ENCODE assay signal across 22 mouse cellular contexts in genomic region chr8:127616681-127617080, GRCm38 (mm10).
"Had no signal": no experiment of that assay in that cellular context is flagged by ENCODE, and none has a peak within 500 bp of the region (broad histone marks: within the 10 kb centered on the region; RNA-seq: fewer than 3 reads in every experiment).

No protein-coding gene starts in this region.

- H3K4me2 ChIP-seq: forebrain, embryonic 15.5 days; heart, embryonic 11.5 days; heart, embryonic 15.5 days; hindbrain, embryonic 13.5 days; hindbrain, embryonic 15.5 days; kidney, embryonic 15.5 days; limb, embryonic 12.5 days had no signal

- H3K9ac ChIP-seq: forebrain, embryonic 15.5 days; forebrain, postnatal 0 days; heart, embryonic 15.5 days; hindbrain, embryonic 13.5 days; hindbrain, embryonic 15.5 days; kidney, embryonic 15.5 days; limb, embryonic 12.5 days had no signal

- H3K27ac ChIP-seq: forebrain, embryonic 15.5 days; heart, embryonic 15.5 days; hindbrain, embryonic 13.5 days; hindbrain, embryonic 15.5 days; hindbrain, postnatal 0 days; kidney, embryonic 15.5 days; kidney, postnatal 0 days; layer of hippocampus, adult 2 months; left cerebral cortex, adult 2 months; limb, embryonic 10.5 days; limb, embryonic 12.5 days had no signal

- ATAC-seq: forebrain, embryonic 15.5 days; forebrain, postnatal 0 days; hindbrain, postnatal 0 days; intestine, embryonic 16.5 days had no signal

- H3K27me3 ChIP-seq: forebrain, embryonic 15.5 days; heart, embryonic 15.5 days; hindbrain, embryonic 13.5 days; hindbrain, embryonic 15.5 days; kidney, embryonic 15.5 days; limb, embryonic 12.5 days had no signal

- H3K9me3 ChIP-seq: forebrain, embryonic 15.5 days; heart, embryonic 15.5 days; hindbrain, embryonic 13.5 days; hindbrain, embryonic 15.5 days; kidney, embryonic 15.5 days; limb, embryonic 10.5 days; limb, embryonic 12.5 days had no signal

- H3K36me3 ChIP-seq: forebrain, embryonic 15.5 days; heart, embryonic 15.5 days; hindbrain, embryonic 15.5 days; kidney, embryonic 15.5 days; limb, embryonic 10.5 days; limb, embryonic 12.5 days had no signal

- H3K4me1 ChIP-seq: forebrain, embryonic 15.5 days; hindbrain, embryonic 13.5 days; hindbrain, embryonic 15.5 days; limb, embryonic 12.5 days had no signal

- H3K4me3 ChIP-seq: forebrain, embryonic 15.5 days; heart, embryonic 15.5 days; hindbrain, embryonic 13.5 days; hindbrain, embryonic 15.5 days; kidney, embryonic 15.5 days; layer of hippocampus, adult 2 months; left cerebral cortex, adult 2 months; limb, embryonic 10.5 days; limb, embryonic 12.5 days had no signal

- DNase-seq: forebrain, postnatal 0 days; gastrocnemius, postnatal 36 days; heart, adult 18-20 months; heart, postnatal 14 days; heart, postnatal 36 days; kidney, adult 11 months; kidney, adult 2 months; kidney, adult 9 months; kidney, postnatal 14 days had no signal
